Mouse (Mus musculus): ENCODE measurements around the gene Cnot4. TPM values are rescaled to one million over a fixed set of nuclear protein-coding genes. Genes with fewer than 3 reads are reported as not detected.
"Not testable (repeated sequence)": the region's sequence is repeated elsewhere in the genome, so short reads cannot be mapped to it uniquely, and the experiment has no call there.

Cnot4 gene
- 19.7 TPM in 2 replicates for polyA plus RNA-seq (2012; rRNA removed)

GRCm38 (mm10) chr6:35133579-35134488 lies at the start of gene Cnot4:
Gene Cnot4, minus strand, starts transcription at chr6:35133724.
- Histone ChIP-seq H3K27me3 (ENCODE audit: control insufficient read depth, insufficient read depth, low read length) (no peaks in the 10 kb centered on the region), H3K4me1 (replicated peaks; ENCODE audit: control insufficient read depth, insufficient read depth, low read length) (peaks cover 7% of the 10 kb centered on the region), H3K36me3 (ENCODE audit: control insufficient read depth, insufficient read depth, low read length) (no peaks in the 10 kb centered on the region), H3K4me3 (ENCODE audit: control insufficient read depth, insufficient read depth, low read length) (peak within 1 kb of the TSS; percentile 90), H3K27ac (ENCODE audit: control insufficient read depth, insufficient read depth, low read length) (peak within 1 kb of the TSS; percentile 78)
- TF ChIP-seq CTCF (IDR thresholded peaks at IDR 0.05; ENCODE audit: borderline replicate concordance, control insufficient read depth, extremely low read depth, insufficient read depth, low read length, poor library complexity), result no peak
- TF ChIP-seq POLR2A (IDR thresholded peaks at IDR 0.05; ENCODE audit: control insufficient read depth, extremely low read depth, insufficient read depth, low read length, poor library complexity), result peak; percentile 71
- peak; percentile 99 for DNase-seq
- under 1% methylated on average over 55 of the region's 55 CpGs for WGBS

GRCm38 (mm10) chr6:35179299-35179698 lies 45.8 kb upstream of the Cnot4 start:
- H3K4me3 ChIP-seq (ENCODE audit: control insufficient read depth, insufficient read depth, low read length); H3K27me3 ChIP-seq (ENCODE audit: control insufficient read depth, insufficient read depth, low read length): not testable (repeated sequence)
- 96% methylated on average over 3 of the region's 3 CpGs for WGBS

GRCm38 (mm10) chr6:35177650-35178272 lies 44.2 kb upstream of the Cnot4 start:
- WGBS, result under 1% methylated on average over 69 of the region's 69 CpGs
- 0 out of 2 replicates have a peak, but pooled peaks have one; percentile 2 for TF ChIP-seq CTCF (IDR thresholded peaks at IDR 0.05; ENCODE audit: borderline replicate concordance, control insufficient read depth, extremely low read depth, insufficient read depth, low read length, poor library complexity)
- no peak for TF ChIP-seq POLR2A (IDR thresholded peaks at IDR 0.05; ENCODE audit: control insufficient read depth, extremely low read depth, insufficient read depth, low read length, poor library complexity)
- DNase-seq, result no peak
- H3K4me1 ChIP-seq (replicated peaks; ENCODE audit: control insufficient read depth, insufficient read depth, low read length), result peaks cover 4% of the 10 kb centered on the region; the same call in 1 of the 2 replicates
- peak overlapping the region; percentile 70 for H3K4me3 ChIP-seq (ENCODE audit: control insufficient read depth, insufficient read depth, low read length)
- H3K27me3 ChIP-seq (ENCODE audit: control insufficient read depth, insufficient read depth, low read length), result no peaks in the 10 kb centered on the region
- H3K36me3 ChIP-seq (ENCODE audit: control insufficient read depth, insufficient read depth, low read length), result no peaks in the 10 kb centered on the region
- no peak overlapping the region for H3K27ac ChIP-seq (ENCODE audit: control insufficient read depth, insufficient read depth, low read length)

More at GRCm38 (mm10) chr6:35179299-35179698, 45.8 kb upstream of the Cnot4 start:
- not testable (repeated sequence) for DNase-seq; H3K27ac ChIP-seq (ENCODE audit: control insufficient read depth, insufficient read depth, low read length); H3K36me3 ChIP-seq (ENCODE audit: control insufficient read depth, insufficient read depth, low read length); H3K4me1 ChIP-seq (replicated peaks; ENCODE audit: control insufficient read depth, insufficient read depth, low read length)

GRCm38 (mm10) chr6:35176979-35177649 lies 43.6 kb upstream of the Cnot4 start, which contains the start of gene Nup205:
Gene Nup205, plus strand, starts transcription at chr6:35177421.
- peak; percentile 87 for DNase-seq
- peak within 1 kb of the TSS; percentile 63 for H3K27ac ChIP-seq (ENCODE audit: control insufficient read depth, insufficient read depth, low read length)
- H3K36me3 ChIP-seq (ENCODE audit: control insufficient read depth, insufficient read depth, low read length), result no peaks in the 10 kb centered on the region
- peaks cover 4% of the 10 kb centered on the region; the same call in 1 of the 2 replicates for H3K4me1 ChIP-seq (replicated peaks; ENCODE audit: control insufficient read depth, insufficient read depth, low read length)
- 3% methylated on average over 34 of the region's 34 CpGs for WGBS
- H3K4me3 ChIP-seq (ENCODE audit: control insufficient read depth, insufficient read depth, low read length), result peak within 1 kb of the TSS; percentile 70
- TF ChIP-seq POLR2A (IDR thresholded peaks at IDR 0.05; ENCODE audit: control insufficient read depth, extremely low read depth, insufficient read depth, low read length, poor library complexity) (0 out of 2 replicates have a peak, but pooled peaks have one; percentile 41), CTCF (IDR thresholded peaks at IDR 0.05; ENCODE audit: borderline replicate concordance, control insufficient read depth, extremely low read depth, insufficient read depth, low read length, poor library complexity) (peak; percentile 58; the same call in 1 of the 2 replicates)
- no peaks in the 10 kb centered on the region for H3K27me3 ChIP-seq (ENCODE audit: control insufficient read depth, insufficient read depth, low read length)

- Histone ChIP-seq H3K4me3 (ENCODE audit: control insufficient read depth, insufficient read depth, low read length) (no peak overlapping the region), H3K36me3 (ENCODE audit: control insufficient read depth, insufficient read depth, low read length) (no peaks in the 10 kb centered on the region), H3K27me3 (ENCODE audit: control insufficient read depth, insufficient read depth, low read length) (no peaks in the 10 kb centered on the region), H3K4me1 (replicated peaks; ENCODE audit: control insufficient read depth, insufficient read depth, low read length) (peaks cover 3% of the 10 kb centered on the region; the same call in 1 of the 2 replicates), H3K27ac (ENCODE audit: control insufficient read depth, insufficient read depth, low read length) (no peak overlapping the region)
- 65% methylated on average over 4 of the region's 4 CpGs for WGBS
- DNase-seq, result no peak
- TF ChIP-seq CTCF (IDR thresholded peaks at IDR 0.05; ENCODE audit: borderline replicate concordance, control insufficient read depth, extremely low read depth, insufficient read depth, low read length, poor library complexity), result no peak
- no peak for TF ChIP-seq POLR2A (IDR thresholded peaks at IDR 0.05; ENCODE audit: control insufficient read depth, extremely low read depth, insufficient read depth, low read length, poor library complexity)
Observed at GRCm38 (mm10) chr6:35173181-35173580, 39.7 kb upstream of the Cnot4 start.

- H3K4me3 ChIP-seq (ENCODE audit: control insufficient read depth, insufficient read depth, low read length); DNase-seq: not testable (repeated sequence)
- WGBS, result 77% methylated on average over 3 of the region's 3 CpGs
Observed at GRCm38 (mm10) chr6:35172028-35172427, 38.5 kb upstream of the Cnot4 start.

More at GRCm38 (mm10) chr6:35172028-35172427, 38.5 kb upstream of the Cnot4 start:
- not testable (repeated sequence) for H3K27ac ChIP-seq (ENCODE audit: control insufficient read depth, insufficient read depth, low read length); H3K27me3 ChIP-seq (ENCODE audit: control insufficient read depth, insufficient read depth, low read length); H3K36me3 ChIP-seq (ENCODE audit: control insufficient read depth, insufficient read depth, low read length); H3K4me1 ChIP-seq (replicated peaks; ENCODE audit: control insufficient read depth, insufficient read depth, low read length)

Data from thymus, adult 2 months (tissue).